Comparison of ENCODE assay signal across 19 mouse cellular contexts in genomic region chr11:107355526-107355925, GRCm38 (mm10).
DNase-seq lines count a peak whose midpoint lies in the region; ATAC-seq and TF ChIP-seq lines count a peak whose summit lies in the region.
"Had no signal": no experiment of that assay in that cellular context is flagged by ENCODE, and none has a peak within 500 bp of the region (broad histone marks: within the 10 kb centered on the region; RNA-seq: fewer than 3 reads in every experiment).

No protein-coding gene starts in this region.

- no peak for TF ChIP-seq CTCF in kidney, postnatal 0 days (IDR thresholded peaks at IDR 0.05; ENCODE audit: low read depth)
- TF ChIP-seq CTCF in E14TG2a.4 (conservative IDR thresholded peaks at IDR 0.05; ENCODE audit: low read length), result no peak

- peaks cover 3% of the 10 kb centered on the region for H3K36me3 ChIP-seq in forebrain, embryonic 10.5 days (replicated peaks)
- H3K36me3 ChIP-seq in forebrain, embryonic 11.5 days (ENCODE audit: control insufficient read depth, insufficient read depth, low read length), result no peaks in the 10 kb centered on the region
- no peaks in the 10 kb centered on the region for H3K36me3 ChIP-seq in heart, embryonic 16.5 days (ENCODE audit: control insufficient read depth, insufficient read depth)
- no peaks in the 10 kb centered on the region for H3K36me3 ChIP-seq in kidney, postnatal 0 days (ENCODE audit: insufficient read depth, low read length)
- H3K36me3 ChIP-seq in E14TG2a.4 (ENCODE audit: insufficient read depth, low read length), result peaks cover 15% of the 10 kb centered on the region; the same call in 1 of the 2 replicates
- H3K36me3 ChIP-seq: hindbrain, embryonic 10.5 days; liver, embryonic 15.5 days; neural tube, embryonic 13.5 days had no signal

- H3K27me3 ChIP-seq in forebrain, embryonic 10.5 days (ENCODE audit: poor library complexity, severe bottlenecking), result no peaks in the 10 kb centered on the region
- H3K27me3 ChIP-seq in forebrain, embryonic 11.5 days (ENCODE audit: control insufficient read depth, insufficient read depth, low read length), result no peaks in the 10 kb centered on the region
- H3K27me3 ChIP-seq in heart, embryonic 16.5 days (ENCODE audit: control insufficient read depth, insufficient read depth, low read length), result no peaks in the 10 kb centered on the region
- H3K27me3 ChIP-seq in kidney, postnatal 0 days (ENCODE audit: insufficient read depth, low read length), result no peaks in the 10 kb centered on the region
- H3K27me3 ChIP-seq in E14TG2a.4 (ENCODE audit: insufficient read depth, low read length), result no peaks in the 10 kb centered on the region
- H3K27me3 ChIP-seq: limb, embryonic 13.5 days; liver, embryonic 15.5 days; midbrain, embryonic 12.5 days; neural tube, embryonic 13.5 days had no signal

- peaks cover 42% of the 10 kb centered on the region for H3K4me1 ChIP-seq in forebrain, embryonic 10.5 days
- H3K4me1 ChIP-seq in forebrain, embryonic 11.5 days (replicated peaks; ENCODE audit: control insufficient read depth, insufficient read depth, low read length), result peaks cover 6% of the 10 kb centered on the region
- peaks cover 29% of the 10 kb centered on the region for H3K4me1 ChIP-seq in heart, embryonic 16.5 days (ENCODE audit: control insufficient read depth, insufficient read depth, low read length)
- H3K4me1 ChIP-seq in kidney, postnatal 0 days (replicated peaks; ENCODE audit: insufficient read depth, low read length), result peaks cover 16% of the 10 kb centered on the region; the same call in 1 of the 2 replicates
- peaks cover 98% of the 10 kb centered on the region for H3K4me1 ChIP-seq in E14TG2a.4 (replicated peaks; ENCODE audit: low read depth, low read length)

- ATAC-seq in forebrain, embryonic 11.5 days (replicated peaks; ENCODE audit: low FRiP score), result no peak
- no peak for ATAC-seq in heart, embryonic 16.5 days (replicated peaks; ENCODE audit: extremely low read depth, insufficient read depth, low FRiP score)
- no peak for ATAC-seq in kidney, postnatal 0 days (replicated peaks; ENCODE audit: low FRiP score, low read depth)

- 0 out of 2 replicates have a peak overlapping the region, but pooled peaks have one; percentile 20 for H3K27ac ChIP-seq in forebrain, embryonic 10.5 days
- no peak overlapping the region for H3K27ac ChIP-seq in forebrain, embryonic 11.5 days (ENCODE audit: low read depth, low read length)
- peak overlapping the region; percentile 67 for H3K27ac ChIP-seq in heart, embryonic 16.5 days (ENCODE audit: low read length)
- peak overlapping the region; percentile 54 for H3K27ac ChIP-seq in kidney, postnatal 0 days
- H3K27ac ChIP-seq: liver, embryonic 15.5 days; macrophage; midbrain, embryonic 12.5 days; neural tube, embryonic 13.5 days had no signal

- WGBS in forebrain, embryonic 10.5 days, result 71% methylated on average over 3 of the region's 3 CpGs
- 77% methylated on average over 3 of the region's 3 CpGs for WGBS in forebrain, embryonic 11.5 days
- 63% methylated on average over 3 of the region's 3 CpGs for WGBS in heart, embryonic 16.5 days
- whole genome bisulfite sequencing in kidney, postnatal 0 days, result 32% methylated on average over 3 of the region's 3 CpGs

- DNase-seq in forebrain, embryonic 10.5 days (ENCODE audit: extremely low spot score, low spot score), result no peak
- DNase-seq in forebrain, embryonic 11.5 days (ENCODE audit: low spot score), result no peak
- no peak for DNase-seq in heart, postnatal 4 days
- peak; percentile 71 for DNase-seq in kidney, postnatal 0 days (ENCODE audit: low spot score)
- DNase-seq in kidney, postnatal 10 days, result no peak
- DNase-seq in spleen, adult 12 weeks (ENCODE audit: low spot score), result no peak
- DNase-seq: embryo, embryonic 11 days; forebrain, postnatal 0 days; kidney, postnatal 14 days; thymus, adult 18-20 months; thymus, postnatal 4 days had no signal

- no peak overlapping the region for H3K9ac ChIP-seq in forebrain, embryonic 11.5 days (ENCODE audit: low read length)
- H3K9ac ChIP-seq in heart, embryonic 16.5 days (ENCODE audit: low read length), result no peak overlapping the region
- no peak overlapping the region for H3K9ac ChIP-seq in kidney, postnatal 0 days (ENCODE audit: low read depth, low read length)
- H3K9ac ChIP-seq: forebrain, postnatal 0 days; liver, embryonic 15.5 days; midbrain, embryonic 12.5 days; neural tube, embryonic 13.5 days had no signal

- H3K4me2 ChIP-seq in forebrain, embryonic 11.5 days (ENCODE audit: low read depth, low read length, severe bottlenecking), result no peak overlapping the region
- no peak overlapping the region for H3K4me2 ChIP-seq in heart, embryonic 16.5 days (ENCODE audit: low read depth, low read length)
- no peak overlapping the region for H3K4me2 ChIP-seq in kidney, postnatal 0 days (ENCODE audit: low read length)
- H3K4me2 ChIP-seq: limb, embryonic 13.5 days; liver, embryonic 15.5 days; midbrain, embryonic 12.5 days; neural tube, embryonic 13.5 days had no signal

- no peak overlapping the region for H3K4me3 ChIP-seq in forebrain, embryonic 10.5 days
- H3K4me3 ChIP-seq in forebrain, embryonic 11.5 days (ENCODE audit: low read depth, low read length), result no peak overlapping the region
- no peak overlapping the region for H3K4me3 ChIP-seq in heart, embryonic 16.5 days (ENCODE audit: low read length)
- H3K4me3 ChIP-seq in kidney, postnatal 0 days (replicated peaks; ENCODE audit: low read depth, low read length), result no peak overlapping the region
- peak overlapping the region; percentile 69 for H3K4me3 ChIP-seq in E14TG2a.4 (replicated peaks; ENCODE audit: low read length)
- H3K4me3 ChIP-seq: hindbrain, embryonic 10.5 days; limb, embryonic 13.5 days; liver, embryonic 15.5 days; midbrain, embryonic 12.5 days; neural tube, embryonic 13.5 days had no signal

- H3K9me3 ChIP-seq in forebrain, embryonic 10.5 days, result no peaks in the 10 kb centered on the region
- H3K9me3 ChIP-seq in forebrain, embryonic 11.5 days (ENCODE audit: control insufficient read depth, low read length), result no peaks in the 10 kb centered on the region
- no peaks in the 10 kb centered on the region for H3K9me3 ChIP-seq in heart, embryonic 16.5 days (replicated peaks; ENCODE audit: control insufficient read depth, low read length)
- no peaks in the 10 kb centered on the region for H3K9me3 ChIP-seq in kidney, postnatal 0 days (replicated peaks; ENCODE audit: low read length)
- no peaks in the 10 kb centered on the region for H3K9me3 ChIP-seq in E14TG2a.4 (ENCODE audit: low read length)
- H3K9me3 ChIP-seq: hindbrain, embryonic 10.5 days; limb, embryonic 13.5 days; liver, embryonic 15.5 days; midbrain, embryonic 12.5 days; neural tube, embryonic 13.5 days had no signal
